Mouse (Mus musculus) MEL (cell line): ENCODE data around the gene Cpsf4. TPM values are rescaled to one million over a fixed set of nuclear protein-coding genes. Genes with fewer than 3 reads are reported as not detected.

ENCODE experiments used
- DNase-seq: peaks from one replicate; pipeline ENCODE4 v3.0.0; 2011; ENCODE audit warnings: low read depth, low spot score
- H3K27ac ChIP-seq: 2 replicates; pipeline ENCODE4 v1.5.1; 2012; ENCODE audit warnings: low read depth, mild to moderate bottlenecking, control low read depth, low read length, moderate library complexity; ENCODE audit not compliant: control insufficient read depth
- H3K27me3 ChIP-seq, 2 experiments: fragments of 150-350 bp in 1 of 2; sonication (generic) in 1 of 2; 2 replicates each; pipeline ENCODE4 v1.6.1; 2012; ENCODE audit warnings: low read length in 2 of 2, mild to moderate bottlenecking in 2 of 2, improper control_type of control experiment in 1 of 2, moderate library complexity in 1 of 2; ENCODE audit not compliant: insufficient read depth in 2 of 2, control insufficient read depth in 1 of 2
- H3K36me3 ChIP-seq, 2 experiments: 2 replicates each; pipeline ENCODE4 v1.6.1; 2012 to 2014; ENCODE audit warnings: low read length in 2 of 2, improper control_type of control experiment in 1 of 2, inconsistent platforms in 1 of 2, mild to moderate bottlenecking in 1 of 2; ENCODE audit not compliant: insufficient read depth in 2 of 2, control insufficient read depth in 1 of 2
- H3K4me1 ChIP-seq, 2 experiments: fragments of 150-350 bp in 1 of 2; sonication (generic) in 1 of 2; 2 replicates each; pipeline ENCODE4 v1.6.1; 2012; ENCODE audit warnings: low read length in 2 of 2, improper control_type of control experiment in 1 of 2, mild to moderate bottlenecking in 1 of 2; ENCODE audit not compliant: insufficient read depth in 2 of 2, control insufficient read depth in 1 of 2
- H3K4me3 ChIP-seq, 2 experiments: fragments of 150-350 bp in 1 of 2; sonication (generic) in 1 of 2; 2 replicates each; pipeline ENCODE4 v1.5.1; 2012; ENCODE audit warnings: low read depth in 2 of 2, low read length in 2 of 2, mild to moderate bottlenecking in 2 of 2, moderate library complexity in 2 of 2, control low read depth in 1 of 2, improper control_type of control experiment in 1 of 2; ENCODE audit not compliant: control insufficient read depth in 1 of 2, insufficient read depth in 1 of 2
- H3K79me2 ChIP-seq: 2 replicates; pipeline ENCODE4 v1.6.1; 2012; ENCODE audit warnings: mild to moderate bottlenecking, low read length, moderate library complexity; ENCODE audit not compliant: control insufficient read depth, poor library complexity, insufficient read depth
- H3K9ac ChIP-seq: 2 replicates; pipeline ENCODE4 v1.6.1; 2012; ENCODE audit warnings: low read depth, mild to moderate bottlenecking, control low read depth, low read length, moderate library complexity; ENCODE audit not compliant: control insufficient read depth, poor library complexity, severe bottlenecking
- H3K9me3 ChIP-seq: fragments of 150-350 bp; sonication (generic); replicated peaks from 2 replicates; pipeline ENCODE4 v1.6.1; 2012; ENCODE audit warnings: mild to moderate bottlenecking, low read length, improper control_type of control experiment, moderate library complexity; ENCODE audit not compliant: insufficient read depth
- BHLHE40 ChIP-seq: IDR thresholded peaks from 2 replicates; pipeline ENCODE4 v1.6.1; 2012; ENCODE audit warnings: low read depth, mild to moderate bottlenecking, inconsistent platforms, low read length, improper control_type of control experiment, borderline replicate concordance
- CHD1 ChIP-seq: IDR thresholded peaks from 2 replicates; pipeline ENCODE4 v1.6.1; 2012; ENCODE audit warnings: low read depth, mild to moderate bottlenecking, inconsistent platforms, low read length, improper control_type of control experiment
- CTCF ChIP-seq, 3 experiments: IDR thresholded peaks in 2 of 3; conservative IDR thresholded peaks in 1 of 3; 2 replicates each; pipeline ENCODE4 v1.5.1; 2011 to 2012; ENCODE audit warnings: low read length in 3 of 3, low read depth in 2 of 3, mild to moderate bottlenecking in 2 of 3, improper control_type of control experiment in 1 of 3, inconsistent platforms in 1 of 3, mixed read lengths in 1 of 3, moderate library complexity in 1 of 3; ENCODE audit not compliant: control insufficient read depth in 1 of 3, insufficient read depth in 1 of 3, poor library complexity in 1 of 3, severe bottlenecking in 1 of 3
- E2F4 ChIP-seq: IDR thresholded peaks from 2 replicates; pipeline ENCODE4 v1.6.1; 2011; ENCODE audit warnings: low read depth, low read length, improper control_type of control experiment, borderline replicate concordance
- ELF1 ChIP-seq: IDR thresholded peaks from 2 replicates; pipeline ENCODE4 v1.6.1; 2014; ENCODE audit warnings: low read depth, mild to moderate bottlenecking, inconsistent platforms, low read length, improper control_type of control experiment, moderate library complexity
- EP300 ChIP-seq, 2 experiments: IDR thresholded peaks; 2 replicates each; pipeline ENCODE4 v1.6.1; 2011; ENCODE audit warnings: improper control_type of control experiment in 2 of 2, low read length in 2 of 2, low read depth in 1 of 2, mild to moderate bottlenecking in 1 of 2
- GABPA ChIP-seq: IDR thresholded peaks from 2 replicates; pipeline ENCODE4 v1.6.1; 2012; ENCODE audit warnings: low read depth, mild to moderate bottlenecking, inconsistent platforms, low read length, improper control_type of control experiment, moderate library complexity
- GATA1 ChIP-seq: IDR thresholded peaks from 2 replicates; pipeline ENCODE4 v1.6.1; 2011; ENCODE audit warnings: low read depth, low read length, improper control_type of control experiment
- HCFC1 ChIP-seq: IDR thresholded peaks from 2 replicates; pipeline ENCODE4 v1.6.1; 2012; ENCODE audit warnings: low read depth, mild to moderate bottlenecking, inconsistent platforms, low read length, improper control_type of control experiment, moderate library complexity
- KAT2A ChIP-seq: conservative IDR thresholded peaks from 2 replicates; pipeline ENCODE4 v1.6.1; 2012; ENCODE audit warnings: low read depth, low read length, improper control_type of control experiment, inconsistent platforms
- MAFK ChIP-seq: IDR thresholded peaks from 2 replicates; pipeline ENCODE4 v1.6.1; 2011; ENCODE audit warnings: low read depth, mild to moderate bottlenecking, low read length, improper control_type of control experiment, borderline replicate concordance
- MAX ChIP-seq: IDR thresholded peaks from 2 replicates; pipeline ENCODE4 v1.6.1; 2011; ENCODE audit warnings: low read length, improper control_type of control experiment
- MAZ ChIP-seq: IDR thresholded peaks from 2 replicates; pipeline ENCODE4 v1.6.1; 2012; ENCODE audit warnings: low read depth, mild to moderate bottlenecking, inconsistent platforms, low read length, improper control_type of control experiment
- MEF2A ChIP-seq: IDR thresholded peaks from 2 replicates; pipeline ENCODE4 v1.6.1; 2014; ENCODE audit warnings: low read depth, mild to moderate bottlenecking, inconsistent platforms, low read length, improper control_type of control experiment; ENCODE audit not compliant: poor library complexity, insufficient replicate concordance, severe bottlenecking; ENCODE audit errors: extremely low read depth
- MXI1 ChIP-seq: IDR thresholded peaks from 2 replicates; pipeline ENCODE4 v1.6.1; 2011; ENCODE audit warnings: mild to moderate bottlenecking, low read depth, low read length, improper control_type of control experiment
- MYB ChIP-seq: IDR thresholded peaks from 2 replicates; pipeline ENCODE4 v1.6.1; 2011; ENCODE audit warnings: mild to moderate bottlenecking, low read depth, low read length, improper control_type of control experiment
- MYC ChIP-seq: IDR thresholded peaks from 2 replicates; pipeline ENCODE4 v1.6.1; 2011; ENCODE audit warnings: low read depth, mild to moderate bottlenecking, low read length, improper control_type of control experiment, moderate library complexity
- NELFE ChIP-seq: IDR thresholded peaks from 2 replicates; pipeline ENCODE4 v1.6.1; 2011; ENCODE audit warnings: low read depth, low read length, improper control_type of control experiment
- RAD21 ChIP-seq: IDR thresholded peaks from 2 replicates; pipeline ENCODE4 v1.6.1; 2011; ENCODE audit warnings: mild to moderate bottlenecking, low read depth, low read length, improper control_type of control experiment
- SIN3A ChIP-seq: IDR thresholded peaks from 2 replicates; pipeline ENCODE4 v1.6.1; 2012; ENCODE audit warnings: low read length, improper control_type of control experiment, inconsistent platforms
- SMC3 ChIP-seq: IDR thresholded peaks from 2 replicates; pipeline ENCODE4 v1.6.1; 2011; ENCODE audit warnings: low read depth, low read length, improper control_type of control experiment
- TAL1 ChIP-seq: IDR thresholded peaks from 2 replicates; pipeline ENCODE4 v1.6.1; 2012; ENCODE audit warnings: mild to moderate bottlenecking, inconsistent platforms, low read length, moderate library complexity, mixed read lengths
- TBP ChIP-seq: IDR thresholded peaks from 2 replicates; pipeline ENCODE4 v1.8.0; 2011; ENCODE audit warnings: low read depth, low read length, improper control_type of control experiment
- UBTF ChIP-seq: IDR thresholded peaks from 2 replicates; pipeline ENCODE4 v1.6.1; 2012; ENCODE audit warnings: low read depth, mild to moderate bottlenecking, inconsistent platforms, low read length, improper control_type of control experiment, moderate library complexity, borderline replicate concordance; ENCODE audit not compliant: insufficient read depth
- USF1 ChIP-seq: IDR thresholded peaks from 2 replicates; pipeline ENCODE4 v1.6.1; 2014; ENCODE audit warnings: low read depth, mild to moderate bottlenecking, inconsistent platforms, low read length, improper control_type of control experiment, moderate library complexity
- USF2 ChIP-seq, 2 experiments: IDR thresholded peaks; 2 replicates each; pipeline ENCODE4 v1.6.1; 2011 to 2012; ENCODE audit warnings: improper control_type of control experiment in 2 of 2, low read length in 2 of 2, borderline replicate concordance in 1 of 2, inconsistent platforms in 1 of 2, low read depth in 1 of 2, mild to moderate bottlenecking in 1 of 2; ENCODE audit not compliant: insufficient read depth in 1 of 2
- ZC3H11A ChIP-seq: IDR thresholded peaks from 2 replicates; pipeline ENCODE4 v1.6.1; 2012; ENCODE audit warnings: low read depth, mild to moderate bottlenecking, inconsistent platforms, low read length, improper control_type of control experiment
- ZNF384 ChIP-seq: IDR thresholded peaks from 2 replicates; pipeline ENCODE4 v1.6.1; 2012; ENCODE audit warnings: low read depth, mild to moderate bottlenecking, inconsistent platforms, low read length, improper control_type of control experiment
- polyA plus RNA-seq, 2 experiments: library from polyadenylated mRNA; stranded (reverse) in 1 of 2; unstranded in 1 of 2; fragments of >175 nt in 1 of 2; fragments of >200 nt in 1 of 2; gene quantifications; 2 replicates each; pipeline versions ENCODE4 v1.2.1 to v1.2.4; 2012; ENCODE audit warnings: low replicate concordance in 2 of 2, low read depth in 1 of 2; ENCODE audit not compliant: insufficient read length in 2 of 2, insufficient read depth in 1 of 2, missing spikeins in 1 of 2
- total RNA-seq: library from RNA; depleted of rRNA; stranded (reverse); fragments of 300-350 nt; gene quantifications from 2 replicates; pipeline ENCODE4 v1.2.3, GENCODE M21; 2012

Cpsf4 gene
- total and polyA plus RNA-seq, 3 experiments: 75.3 to 88.2 TPM; not detected in 1

GRCm38 (mm10) chr5:145161361-145161760, 5.7 kb upstream of the Cpsf4 start:
- Histone ChIP-seq H3K27me3 (no peaks in the 10 kb centered on the region), H3K36me3 (peaks cover 4% of the 10 kb centered on the region in 2 experiments; a peak in 3 of 4 replicates), H3K79me2 (peaks cover 5% of the 10 kb centered on the region), H3K4me1 (peaks cover 0 to 4% of the 10 kb centered on the region in 2 experiments; a peak in 3 of 4 replicates), H3K4me3 (no peak overlapping the region), H3K9ac (no peak overlapping the region), H3K9me3 (no peaks in the 10 kb centered on the region), H3K27ac (no peak overlapping the region)
- no peak for TF ChIP-seq GATA1
- no peak for TF ChIP-seq ZNF384
- no peak for TF ChIP-seq UBTF
- TF ChIP-seq ELF1: no peak
- no peak for TF ChIP-seq ZC3H11A
- TF ChIP-seq RAD21: no peak
- no peak for TF ChIP-seq USF1
- TF ChIP-seq KAT2A: no peak
- TF ChIP-seq TBP: no peak
- no peak for TF ChIP-seq E2F4
- no peak for TF ChIP-seq MYB
- TF ChIP-seq SIN3A: no peak
- no peak for TF ChIP-seq USF2 (IDR thresholded peaks at IDR 0.05; ENCODE audit: borderline replicate concordance in 1 of 2, insufficient read depth in 1 of 2, low read depth in 1 of 2, low read length in 2 of 2)
- TF ChIP-seq MEF2A: no peak
- no peak for TF ChIP-seq MAX
- TF ChIP-seq CTCF (IDR thresholded peaks at IDR 0.05 in 2 of 3, conservative IDR thresholded peaks at IDR 0.05 in 1 of 3; ENCODE audit: control insufficient read depth in 1 of 3, insufficient read depth in 1 of 3, low read depth in 2 of 3, low read length in 3 of 3, poor library complexity in 1 of 3, severe bottlenecking in 1 of 3): no peak
- TF ChIP-seq MXI1: no peak
- no peak for TF ChIP-seq BHLHE40
- no peak for TF ChIP-seq SMC3
- no peak for TF ChIP-seq TAL1
- DNase-seq: no peak

GRCm38 (mm10) chr5:145164710-145165109, 2.3 kb upstream of the Cpsf4 start:
- H3K27ac ChIP-seq: no peak overlapping the region
- H3K36me3 ChIP-seq: peaks cover 2 to 9% of the 10 kb centered on the region in 2 experiments
- no peak overlapping the region for H3K9ac ChIP-seq
- TF ChIP-seq NELFE (no peak), GABPA (no peak), MYC (no peak), RAD21 (no peak), UBTF (no peak), ZC3H11A (no peak), MAFK (no peak), EP300 (IDR thresholded peaks at IDR 0.05; ENCODE audit: low read depth in 1 of 2, low read length in 2 of 2) (no peak), ZNF384 (no peak), MAZ (no peak), CHD1 (no peak), MYB (no peak), HCFC1 (no peak), GATA1 (no peak)
- no peak overlapping the region for H3K4me3 ChIP-seq
- peaks cover 31% of the 10 kb centered on the region for H3K79me2 ChIP-seq
- peaks cover 0 to 10% of the 10 kb centered on the region in 2 experiments; a peak in 3 of 4 replicates for H3K4me1 ChIP-seq
- H3K9me3 ChIP-seq: no peaks in the 10 kb centered on the region
- no peak for DNase-seq
- H3K27me3 ChIP-seq: no peaks in the 10 kb centered on the region
